Mouse (Mus musculus) lung, adult 2 months (tissue): ENCODE data around the gene Gria1. TPM values are rescaled to one million over a fixed set of nuclear protein-coding genes. Genes with fewer than 3 reads are reported as not detected.

Experiments
- DNase-seq: peaks from one replicate; pipeline ENCODE4 v3.0.0; 2022
- H3K4me1 ChIP-seq: fragments of 200-500 bp; 2 replicates; pipeline ENCODE4 v1.6.1; 2011; ENCODE audit warnings: low read length; ENCODE audit not compliant: control insufficient read depth, insufficient read depth
- H3K4me3 ChIP-seq: fragments of 200-500 bp; replicated peaks from 2 replicates; pipeline ENCODE3; 2011; ENCODE audit warnings: low read depth, mild to moderate bottlenecking, control low read depth, low read length; ENCODE audit errors: extremely low read depth
- CTCF ChIP-seq: fragments of 200-500 bp; IDR thresholded peaks from 2 replicates; pipeline ENCODE4 v1.5.1; 2011; ENCODE audit warnings: mild to moderate bottlenecking, low read length, control low read depth; ENCODE audit not compliant: insufficient read depth
- POLR2A ChIP-seq: fragments of 200-500 bp; IDR thresholded peaks from 2 replicates; pipeline ENCODE4 v1.6.1; 2011; ENCODE audit warnings: low read depth, mild to moderate bottlenecking, control low read depth, low read length, borderline replicate concordance; ENCODE audit errors: extremely low read depth
- WGBS: fragments of 180-500 bp; shearing (Covaris S2); methylation state at CpG from one replicate; pipeline ENCODE4 v1.1.7; 2018; 5-methylcytosine and 5-hydroxymethylcytosine counted together
- polyA plus RNA-seq: library from polyadenylated mRNA; depleted of rRNA; stranded (reverse); fragments of >200 nt; gene quantifications from 2 replicates; pipeline ENCODE4 v1.2.3, GENCODE M21; 2012

Gene Gria1
- polyA plus RNA-seq, 1 experiment: 5.7 TPM

GRCm38 (mm10) chr11:57159412-57159811, 148.2 kb downstream of the Gria1 start:
- H3K4me3 ChIP-seq: no peak overlapping the region
- WGBS: 55% methylated on average over 3 of the region's 3 CpGs
- DNase-seq: no peak
- no peak for TF ChIP-seq POLR2A
- TF ChIP-seq CTCF: no peak
- no peaks in the 10 kb centered on the region; the same call in 1 of the 2 replicates for H3K4me1 ChIP-seq

GRCm38 (mm10) chr11:57160076-57160475, 148.9 kb downstream of the Gria1 start:
- H3K4me1 ChIP-seq: no peaks in the 10 kb centered on the region; the same call in 1 of the 2 replicates
- no peak for TF ChIP-seq POLR2A
- TF ChIP-seq CTCF: no peak
- no peak for DNase-seq
- no peak overlapping the region for H3K4me3 ChIP-seq
- WGBS: 86% methylated on average over 8 of the region's 8 CpGs

DNA sequence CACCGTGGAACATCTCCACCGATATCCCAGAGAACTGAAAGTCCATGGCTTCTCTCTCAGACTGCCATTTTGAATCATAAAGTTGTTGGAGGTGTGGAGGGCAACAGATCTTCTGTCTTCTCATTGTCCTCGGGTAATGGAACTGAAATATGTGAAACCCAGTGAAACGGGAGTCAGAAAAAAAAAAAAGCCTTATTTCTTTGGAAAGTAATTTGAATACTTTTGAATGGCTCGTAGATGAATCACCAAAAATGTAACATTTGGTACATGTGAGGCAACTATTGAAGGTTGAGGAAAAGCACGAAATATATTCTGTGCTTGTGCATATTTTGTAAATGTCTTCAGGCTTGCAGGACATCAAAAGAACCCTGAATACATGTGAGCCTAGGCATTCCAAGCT, 151.7 kb downstream of the Gria1 start:
- Histone ChIP-seq H3K4me1 (no peaks in the 10 kb centered on the region), H3K4me3 (no peak overlapping the region)
- no peak for DNase-seq
- TF ChIP-seq POLR2A (no peak), CTCF (no peak)
- WGBS: 78% methylated on average over 6 of the region's 6 CpGs

DNA sequence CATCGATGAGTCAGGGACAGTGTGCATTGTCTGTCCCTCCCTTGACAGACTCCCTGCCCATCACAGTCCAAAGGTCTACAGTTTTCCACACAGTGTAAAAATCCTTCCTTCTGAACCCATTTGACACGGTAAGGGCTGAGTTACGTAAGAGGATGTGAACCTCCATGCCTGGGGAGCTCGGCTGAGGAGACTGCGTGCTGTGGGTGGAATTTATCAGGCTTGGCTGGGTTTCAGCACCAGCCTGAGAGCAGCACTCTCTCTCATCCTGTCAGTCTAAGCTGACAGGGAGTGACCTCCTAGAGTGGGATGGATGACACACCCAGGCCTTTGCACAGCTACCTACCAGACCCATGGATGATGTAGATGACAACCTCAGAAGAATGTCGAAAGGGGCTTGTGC, 158.9 kb downstream of the Gria1 start:
- 67% methylated on average over 6 of the region's 6 CpGs for WGBS
- H3K4me1 ChIP-seq: no peaks in the 10 kb centered on the region
- no peak for TF ChIP-seq POLR2A
- TF ChIP-seq CTCF: no peak
- no peak for DNase-seq
- no peak overlapping the region for H3K4me3 ChIP-seq

DNA sequence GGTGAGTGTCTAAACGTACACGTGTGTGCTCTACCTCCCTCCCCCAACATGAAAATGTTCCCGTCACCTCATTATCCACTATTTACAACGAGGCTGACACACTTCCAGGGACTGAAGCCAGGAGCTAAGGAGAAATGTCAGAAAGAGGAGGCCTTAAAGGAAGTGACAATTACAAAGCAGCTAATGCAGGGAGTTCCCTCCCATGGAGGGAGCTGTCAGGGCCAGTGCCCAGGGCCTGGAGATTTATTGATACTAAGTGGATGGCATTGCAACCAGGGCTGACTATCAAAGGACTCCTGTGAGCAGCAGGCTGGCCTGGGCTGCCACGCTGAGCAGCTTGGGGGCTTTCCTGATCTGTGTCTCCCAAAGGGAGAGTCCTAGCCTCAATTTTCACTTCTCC, 163.0 kb downstream of the Gria1 start:
- WGBS: 42% methylated on average over 5 of the region's 5 CpGs
- Histone ChIP-seq H3K4me3 (no peak overlapping the region), H3K4me1 (no peaks in the 10 kb centered on the region)
- no peak for DNase-seq
- no peak for TF ChIP-seq CTCF
- no peak for TF ChIP-seq POLR2A

GRCm38 (mm10) chr11:57176552-57176951, 165.4 kb downstream of the Gria1 start:
- TF ChIP-seq POLR2A: no peak
- no peak for TF ChIP-seq CTCF
- no peaks in the 10 kb centered on the region for H3K4me1 ChIP-seq
- H3K4me3 ChIP-seq: no peak overlapping the region
- WGBS: 24% methylated on average over 3 of the region's 3 CpGs
- DNase-seq: no peak

DNA sequence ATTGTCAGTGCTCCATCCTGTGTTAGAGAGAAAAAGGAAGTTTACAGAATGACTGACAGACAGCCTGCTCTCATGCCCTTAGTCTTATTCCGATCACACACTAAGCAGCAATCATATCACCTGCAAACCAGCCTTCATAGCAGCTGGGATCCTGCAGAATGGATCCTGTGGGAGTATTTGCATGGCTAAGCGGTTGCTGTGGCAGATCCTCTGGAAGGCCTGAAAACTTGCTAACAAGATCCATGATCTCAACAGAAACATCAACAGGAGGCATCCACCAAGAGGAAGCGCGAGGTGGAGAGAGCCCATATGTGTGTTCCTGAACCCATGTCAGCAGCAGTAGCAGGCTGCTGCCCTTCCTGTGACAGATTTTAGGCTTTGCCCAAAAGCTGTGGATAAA, 173.0 kb downstream of the Gria1 start:
- Histone ChIP-seq H3K4me1 (no peaks in the 10 kb centered on the region), H3K4me3 (no peak overlapping the region)
- TF ChIP-seq POLR2A (no peak), CTCF (no peak)
- DNase-seq: no peak
- WGBS: 84% methylated on average over 4 of the region's 4 CpGs

- H3K4me3 ChIP-seq: no peak overlapping the region
- no peaks in the 10 kb centered on the region for H3K4me1 ChIP-seq
- no peak for DNase-seq
- no peak for TF ChIP-seq CTCF
- no peak for TF ChIP-seq POLR2A
Measured at GRCm38 (mm10) chr11:57185110-57185509, 173.9 kb downstream of the Gria1 start.

- WGBS: 77% methylated on average over 8 of the region's 8 CpGs
- no peak for DNase-seq
- no peak overlapping the region for H3K4me3 ChIP-seq
- no peaks in the 10 kb centered on the region for H3K4me1 ChIP-seq
- TF ChIP-seq CTCF (no peak), POLR2A (no peak)
Measured at GRCm38 (mm10) chr11:57189391-57189790, 178.2 kb downstream of the Gria1 start.

GRCm38 (mm10) chr11:57194746-57195145, 183.6 kb downstream of the Gria1 start:
- Histone ChIP-seq H3K4me1 (no peaks in the 10 kb centered on the region), H3K4me3 (no peak overlapping the region)
- 74% methylated on average over 5 of the region's 5 CpGs for WGBS
- no peak for DNase-seq
- TF ChIP-seq POLR2A: no peak
- TF ChIP-seq CTCF: no peak
